In the genomic region with DNA sequence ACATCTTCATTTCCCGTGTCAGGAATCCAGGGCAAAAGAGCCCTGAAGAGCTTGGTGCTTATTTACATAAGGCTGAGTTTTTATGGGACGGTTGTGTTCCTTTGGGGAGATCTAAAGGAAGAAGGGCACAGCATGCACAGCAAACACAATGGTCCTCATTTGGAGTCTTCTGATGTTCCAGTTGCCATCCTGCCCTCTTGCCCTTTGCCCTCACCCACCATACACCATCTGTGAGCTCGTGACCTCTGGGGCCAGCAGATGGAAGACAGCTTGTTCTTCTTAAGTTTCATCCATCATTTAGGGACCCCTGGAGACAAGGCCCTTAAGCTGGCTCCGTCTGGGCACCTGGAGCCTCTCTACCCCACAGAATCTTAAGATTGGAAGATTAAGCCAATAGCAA, we compare ENCODE assay signal across 23 mouse cellular contexts.
DNase-seq lines count a peak whose midpoint lies in the region; ATAC-seq lines count a peak whose summit lies in the region.
"Had no signal": no experiment of that assay in that cellular context is flagged by ENCODE, and none has a peak within 500 bp of the region (broad histone marks: within the 10 kb centered on the region; RNA-seq: fewer than 3 reads in every experiment).

No protein-coding gene starts in this region.

- peak; percentile 75 for DNase-seq in hindbrain, embryonic 10.5 days (ENCODE audit: low spot score)
- peak; percentile 79 for DNase-seq in embryo, embryonic 10.5 days (ENCODE audit: low spot score)
- peak; percentile 53 for DNase-seq in embryonic facial prominence, embryonic 10.5 days (ENCODE audit: low spot score)
- no peak for DNase-seq in layer of hippocampus, adult 9-10 months (ENCODE audit: low spot score)
- DNase-seq in thymus, postnatal 10 days (ENCODE audit: low spot score in 2 of 2) = no peak
- DNase-seq: adrenal gland, adult 2 months; adrenal gland, postnatal 14 days; B cell, adult 2 months; cerebellum, adult 11 months; cerebellum, adult 2 months; cerebellum, adult 9-11 months; cerebellum, postnatal 25 days; gastrocnemius, postnatal 10 days; gastrocnemius, postnatal 36 days had no signal

- H3K4me3 ChIP-seq in hindbrain, embryonic 10.5 days = no peak overlapping the region
- no peak overlapping the region for H3K4me3 ChIP-seq in hindbrain, embryonic 13.5 days
- no peak overlapping the region for H3K4me3 ChIP-seq in embryonic facial prominence, embryonic 10.5 days
- H3K4me3 ChIP-seq: forebrain, embryonic 10.5 days; forebrain, embryonic 13.5 days; hindbrain, embryonic 15.5 days had no signal

- WGBS in hindbrain, embryonic 10.5 days = 5% methylated on average over 4 of the region's 4 CpGs
- WGBS in hindbrain, embryonic 13.5 days = 13% methylated on average over 4 of the region's 4 CpGs
- 15% methylated on average over 4 of the region's 4 CpGs for WGBS in embryonic facial prominence, embryonic 10.5 days

- peaks cover 88% of the 10 kb centered on the region for H3K27me3 ChIP-seq in hindbrain, embryonic 10.5 days (ENCODE audit: insufficient read depth, poor library complexity, severe bottlenecking)
- H3K27me3 ChIP-seq in hindbrain, embryonic 13.5 days = peaks cover 50% of the 10 kb centered on the region
- peaks cover 93% of the 10 kb centered on the region for H3K27me3 ChIP-seq in embryonic facial prominence, embryonic 10.5 days (replicated peaks; ENCODE audit: low read depth, poor library complexity, severe bottlenecking)
- H3K27me3 ChIP-seq: CH12.LX, Patski had no signal

- no peaks in the 10 kb centered on the region for H3K36me3 ChIP-seq in hindbrain, embryonic 10.5 days
- no peaks in the 10 kb centered on the region for H3K36me3 ChIP-seq in hindbrain, embryonic 13.5 days
- H3K36me3 ChIP-seq in embryonic facial prominence, embryonic 10.5 days (replicated peaks) = no peaks in the 10 kb centered on the region
- H3K36me3 ChIP-seq: forebrain, embryonic 10.5 days; G1E; hindbrain, embryonic 15.5 days had no signal

- ATAC-seq in hindbrain, embryonic 13.5 days (ENCODE audit: low FRiP score) = no peak
- ATAC-seq: intestine, postnatal 0 days; Patski had no signal

- H3K4me1 ChIP-seq in hindbrain, embryonic 10.5 days (replicated peaks) = peaks cover 94% of the 10 kb centered on the region
- peaks cover 48% of the 10 kb centered on the region for H3K4me1 ChIP-seq in hindbrain, embryonic 13.5 days (replicated peaks)
- H3K4me1 ChIP-seq in embryonic facial prominence, embryonic 10.5 days = peaks cover 84% of the 10 kb centered on the region

- H3K4me2 ChIP-seq in hindbrain, embryonic 13.5 days = no peak overlapping the region
- H3K4me2 ChIP-seq: forebrain, embryonic 13.5 days; heart, embryonic 11.5 days; hindbrain, embryonic 15.5 days had no signal

- H3K9me3 ChIP-seq in hindbrain, embryonic 10.5 days = no peaks in the 10 kb centered on the region
- H3K9me3 ChIP-seq in hindbrain, embryonic 13.5 days = no peaks in the 10 kb centered on the region
- no peaks in the 10 kb centered on the region for H3K9me3 ChIP-seq in embryonic facial prominence, embryonic 10.5 days
- H3K9me3 ChIP-seq: forebrain, embryonic 10.5 days; forebrain, embryonic 13.5 days; hindbrain, embryonic 15.5 days had no signal

- H3K9ac ChIP-seq in hindbrain, embryonic 13.5 days = no peak overlapping the region
- H3K9ac ChIP-seq: forebrain, embryonic 13.5 days; hindbrain, embryonic 15.5 days had no signal

- peak overlapping the region; percentile 43; the same call in 1 of the 2 replicates for H3K27ac ChIP-seq in hindbrain, embryonic 10.5 days
- H3K27ac ChIP-seq in hindbrain, embryonic 13.5 days = no peak overlapping the region
- H3K27ac ChIP-seq in embryonic facial prominence, embryonic 10.5 days (replicated peaks) = no peak overlapping the region
- H3K27ac ChIP-seq: forebrain, embryonic 10.5 days; forebrain, embryonic 13.5 days; hindbrain, embryonic 15.5 days had no signal

Comparison
In these comparisons a context has a peak if more than half of its experiments do, and no peak if none do; other contexts are left out.
1. DNase-seq: peak in hindbrain, embryonic 10.5 days (single experiment), embryo, embryonic 10.5 days (single experiment) and embryonic facial prominence, embryonic 10.5 days (single experiment); none in layer of hippocampus, adult 9-10 months (single experiment) and thymus, postnatal 10 days (0 of 2).